Mouse (Mus musculus) ES-E14 (cell line): ENCODE measurements around the gene Ksr1. TPM values are rescaled to one million over a fixed set of nuclear protein-coding genes. Genes with fewer than 3 reads are reported as not detected.

ENCODE experiments used
- DNase-seq: peaks from one replicate; pipeline ENCODE4 v3.0.0-alpha.2; 2013; ENCODE audit warnings: low read depth, low spot score
- H3K27ac ChIP-seq: 2 replicates; pipeline ENCODE4 v1.5.1; 2012; ENCODE audit warnings: low read depth, mild to moderate bottlenecking, low read length, moderate library complexity, mixed read lengths; ENCODE audit not compliant: poor library complexity, insufficient read depth, severe bottlenecking
- H3K36me3 ChIP-seq: 2 replicates; pipeline ENCODE4 v1.6.1; 2012; ENCODE audit warnings: mild to moderate bottlenecking, low read length, moderate library complexity, mixed read lengths; ENCODE audit not compliant: control insufficient read depth, poor library complexity, insufficient read depth, severe bottlenecking
- H3K4me1 ChIP-seq, 2 experiments: fragments of 150-350 bp in 1 of 2; sonication (generic) in 1 of 2; 2 replicates each; pipeline ENCODE4 v1.6.1; 2012; ENCODE audit warnings: low read length in 2 of 2, mild to moderate bottlenecking in 1 of 2, mixed read lengths in 1 of 2; ENCODE audit not compliant: control insufficient read depth in 2 of 2, insufficient read depth in 2 of 2, poor library complexity in 1 of 2
- H3K4me3 ChIP-seq, 2 experiments: fragments of 150-350 bp in 1 of 2; sonication (generic) in 1 of 2; 2 replicates each; pipeline ENCODE4 v1.5.1; 2012; ENCODE audit warnings: low read length in 2 of 2, low read depth in 1 of 2, mild to moderate bottlenecking in 1 of 2, mixed read lengths in 1 of 2; ENCODE audit not compliant: insufficient read depth in 1 of 2, poor library complexity in 1 of 2, severe bottlenecking in 1 of 2
- H3K9ac ChIP-seq: 2 replicates; pipeline ENCODE4 v1.6.1; 2012; ENCODE audit warnings: low read depth, mild to moderate bottlenecking, low read length, mixed read lengths; ENCODE audit not compliant: poor library complexity, insufficient read depth, severe bottlenecking
- H3K9me3 ChIP-seq: fragments of 150-350 bp; sonication (generic); 2 replicates; pipeline ENCODE4 v1.6.1; 2012; ENCODE audit warnings: low read depth, mild to moderate bottlenecking, low read length; ENCODE audit not compliant: control insufficient read depth, insufficient read depth
- CHD2 ChIP-seq: IDR thresholded peaks from 2 replicates; pipeline ENCODE4 v1.6.1; 2014; ENCODE audit warnings: mild to moderate bottlenecking, low read depth, low read length, inconsistent platforms
- HCFC1 ChIP-seq: IDR thresholded peaks from 2 replicates; pipeline ENCODE4 v1.6.1; 2012; ENCODE audit warnings: low read length, inconsistent platforms, borderline replicate concordance; ENCODE audit not compliant: insufficient read depth
- MAFK ChIP-seq: IDR thresholded peaks from 2 replicates; pipeline ENCODE4 v1.6.1; 2014; ENCODE audit warnings: mild to moderate bottlenecking, low read depth, low read length, inconsistent platforms; ENCODE audit not compliant: insufficient read depth
- ZC3H11A ChIP-seq: IDR thresholded peaks from 2 replicates; pipeline ENCODE4 v1.6.1; 2012; ENCODE audit warnings: low read depth, mild to moderate bottlenecking, inconsistent platforms, low read length, borderline replicate concordance
- ZNF384 ChIP-seq: IDR thresholded peaks from 2 replicates; pipeline ENCODE4 v1.6.1; 2012; ENCODE audit warnings: low read depth, low read length, inconsistent platforms
- in situ Hi-C, 2 experiments: fragments of 600-800 bp; cut with MboI; formaldehyde crosslinking; loops; one replicate each; pipeline ENCODE4 v1.15.1; 2025; ENCODE audit warnings: low sequenced_read_pairs in 2 of 2, inconsistent platforms in 1 of 2; ENCODE audit not compliant: unreplicated experiment in 2 of 2
- total RNA-seq: library from RNA; depleted of rRNA; stranded (reverse); fragments of 300-350 nt; gene quantifications from 2 replicates; pipeline ENCODE4 v1.2.3, GENCODE M21; 2012

The Ksr1 gene
- total RNA-seq, 1 experiment, result 11.3 TPM

DNA sequence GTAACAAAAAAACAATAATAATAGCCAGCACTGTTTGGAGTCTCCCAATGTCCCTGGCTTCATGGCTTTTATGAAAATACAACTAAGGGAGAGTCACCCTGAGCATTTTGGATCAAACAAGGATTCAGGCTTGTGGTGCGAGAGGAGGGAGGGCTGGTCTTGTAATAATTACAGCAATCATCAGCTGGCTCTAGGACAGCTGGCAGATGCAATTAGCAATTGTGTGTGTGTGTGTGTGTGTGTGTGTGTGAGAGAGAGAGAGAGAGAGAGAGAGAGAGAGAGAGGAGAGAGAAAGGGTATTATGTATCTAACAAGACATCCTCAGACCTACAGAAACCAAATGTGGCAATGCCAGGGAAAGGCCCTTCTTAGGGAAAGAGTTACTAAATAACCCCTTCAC, 1.5 kb downstream of the Ksr1 start:
- no peak overlapping the region for H3K27ac ChIP-seq
- peaks cover 5 to 8% of the 10 kb centered on the region in 2 experiments; a peak in 3 of 4 replicates for H3K4me1 ChIP-seq
- H3K9ac ChIP-seq, result no peak overlapping the region
- no peaks in the 10 kb centered on the region for H3K9me3 ChIP-seq
- H3K36me3 ChIP-seq, result no peaks in the 10 kb centered on the region
- TF ChIP-seq HCFC1, result no peak
- TF ChIP-seq CHD2, result no peak
- TF ChIP-seq ZC3H11A, result no peak
- TF ChIP-seq ZNF384, result no peak
- TF ChIP-seq MAFK, result no peak
- in situ Hi-C loops, result no loop called here
- H3K4me3 ChIP-seq, result no peak overlapping the region
- no peak for DNase-seq

- no peak for TF ChIP-seq HCFC1
- no peak for TF ChIP-seq MAFK
- TF ChIP-seq CHD2, result no peak
- no peak for TF ChIP-seq ZC3H11A
- no peak for TF ChIP-seq ZNF384
- Histone ChIP-seq H3K9ac (no peak overlapping the region), H3K9me3 (no peaks in the 10 kb centered on the region), H3K27ac (no peak overlapping the region), H3K36me3 (no peaks in the 10 kb centered on the region), H3K4me1 (peaks cover 5 to 8% of the 10 kb centered on the region in 2 experiments; a peak in 3 of 4 replicates), H3K4me3 (no peak overlapping the region)
- in situ Hi-C loops, result no loop called here
- DNase-seq, result no peak
Observed at GRCm38 (mm10) chr11:79144043-79144591, 2.1 kb downstream of the Ksr1 start.

GRCm38 (mm10) chr11:79143322-79143721, 2.9 kb downstream of the Ksr1 start:
- TF ChIP-seq ZNF384 (no peak), CHD2 (no peak)
- in situ Hi-C loops, result no loop called here

DNA sequence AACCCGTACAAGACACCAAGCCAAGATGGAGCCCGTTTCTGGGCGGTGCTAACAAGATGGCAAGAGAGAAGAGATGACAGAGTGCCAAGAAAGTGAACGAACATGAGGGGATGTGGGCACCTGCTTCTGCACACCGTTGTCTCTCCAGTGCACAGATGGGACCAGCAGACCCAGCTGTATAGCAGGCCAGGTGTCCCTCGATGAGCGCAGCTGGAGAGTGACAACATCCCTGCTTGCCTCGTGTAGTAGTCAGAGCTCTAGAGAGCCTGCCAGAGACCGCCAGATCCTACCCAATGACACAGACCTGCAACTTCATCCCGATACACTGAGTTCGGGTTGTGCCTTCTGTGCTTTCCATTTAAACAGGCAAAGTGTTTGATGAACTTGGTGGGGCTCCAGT, 3.8 kb downstream of the Ksr1 start:
- Histone ChIP-seq H3K36me3 (no peaks in the 10 kb centered on the region), H3K4me1 (peaks cover 5 to 8% of the 10 kb centered on the region in 2 experiments; a peak in 3 of 4 replicates), H3K4me3 (no peak overlapping the region), H3K27ac (no peak overlapping the region), H3K9ac (no peak overlapping the region), H3K9me3 (no peaks in the 10 kb centered on the region)
- no peak for DNase-seq
- TF ChIP-seq CHD2 (no peak), ZNF384 (no peak), MAFK (no peak), HCFC1 (no peak), ZC3H11A (no peak)
- in situ Hi-C loops, result no loop called here

More at GRCm38 (mm10) chr11:79143322-79143721, 2.9 kb downstream of the Ksr1 start:
- Histone ChIP-seq H3K27ac (no peak overlapping the region), H3K4me1 (peaks cover 5 to 8% of the 10 kb centered on the region in 2 experiments; a peak in 3 of 4 replicates), H3K36me3 (no peaks in the 10 kb centered on the region), H3K9me3 (no peaks in the 10 kb centered on the region), H3K9ac (no peak overlapping the region), H3K4me3 (no peak overlapping the region)
- DNase-seq, result no peak
